Mouse (Mus musculus): ENCODE data around the gene Syt12. TPM values are rescaled to one million over a fixed set of nuclear protein-coding genes. Genes with fewer than 3 reads are reported as not detected.

Gene Syt12
- total and polyA plus RNA-seq, 3 experiments = not detected

DNA sequence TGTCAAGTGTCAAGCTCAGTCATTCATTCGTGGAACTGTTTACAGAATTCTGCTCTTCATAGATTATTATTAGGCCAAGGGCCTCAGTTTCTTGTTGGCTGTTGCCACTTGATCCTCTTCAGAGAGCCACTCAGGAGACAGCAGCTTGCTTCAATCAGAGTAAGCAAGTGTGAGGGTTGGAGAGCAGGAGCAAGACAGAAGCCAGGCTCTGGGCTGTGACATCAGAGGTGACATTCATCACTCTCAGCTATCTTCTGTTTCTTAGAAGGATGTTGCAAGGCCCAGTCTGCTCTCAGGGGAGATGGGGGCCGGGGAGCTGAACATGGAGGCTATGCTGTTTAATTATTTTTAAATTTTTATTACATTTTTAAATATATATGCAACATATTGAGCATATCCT, 25.5 kb upstream of the Syt12 start:
- Histone ChIP-seq H3K9ac (ENCODE audit: control insufficient read depth, low read depth, low read length, poor library complexity, severe bottlenecking) (no peak overlapping the region), H3K4me1 (ENCODE audit: control insufficient read depth in 1 of 2, insufficient read depth in 2 of 2, low read length in 2 of 2) (no peaks in the 10 kb centered on the region; a peak in 1 of 4 replicates), H3K27ac (ENCODE audit: control insufficient read depth, low read depth, low read length) (no peak overlapping the region), H3K9me3 (replicated peaks; ENCODE audit: insufficient read depth, low read length) (no peaks in the 10 kb centered on the region), H3K4me3 (ENCODE audit: control insufficient read depth in 1 of 2, insufficient read depth in 1 of 2, low read depth in 2 of 2, low read length in 2 of 2) (no peak overlapping the region), H3K27me3 (ENCODE audit: control insufficient read depth in 1 of 2, insufficient read depth in 2 of 2, low read length in 2 of 2) (no peaks in the 10 kb centered on the region), H3K36me3 (ENCODE audit: control insufficient read depth in 1 of 2, insufficient read depth in 2 of 2, low read length in 2 of 2) (0 out of 4 replicates have a peak, but pooled peaks cover 0 to 1% of the 10 kb centered on the region in 2 experiments), H3K79me2 (ENCODE audit: control insufficient read depth, insufficient read depth, low read length, poor library complexity) (no peaks in the 10 kb centered on the region)
- no peak for DNase-seq (ENCODE audit: low read depth, low spot score)
- TF ChIP-seq RAD21 (IDR thresholded peaks at IDR 0.05; ENCODE audit: low read depth, low read length) (no peak), TAL1 (IDR thresholded peaks at IDR 0.05; ENCODE audit: low read length) (no peak)

DNA sequence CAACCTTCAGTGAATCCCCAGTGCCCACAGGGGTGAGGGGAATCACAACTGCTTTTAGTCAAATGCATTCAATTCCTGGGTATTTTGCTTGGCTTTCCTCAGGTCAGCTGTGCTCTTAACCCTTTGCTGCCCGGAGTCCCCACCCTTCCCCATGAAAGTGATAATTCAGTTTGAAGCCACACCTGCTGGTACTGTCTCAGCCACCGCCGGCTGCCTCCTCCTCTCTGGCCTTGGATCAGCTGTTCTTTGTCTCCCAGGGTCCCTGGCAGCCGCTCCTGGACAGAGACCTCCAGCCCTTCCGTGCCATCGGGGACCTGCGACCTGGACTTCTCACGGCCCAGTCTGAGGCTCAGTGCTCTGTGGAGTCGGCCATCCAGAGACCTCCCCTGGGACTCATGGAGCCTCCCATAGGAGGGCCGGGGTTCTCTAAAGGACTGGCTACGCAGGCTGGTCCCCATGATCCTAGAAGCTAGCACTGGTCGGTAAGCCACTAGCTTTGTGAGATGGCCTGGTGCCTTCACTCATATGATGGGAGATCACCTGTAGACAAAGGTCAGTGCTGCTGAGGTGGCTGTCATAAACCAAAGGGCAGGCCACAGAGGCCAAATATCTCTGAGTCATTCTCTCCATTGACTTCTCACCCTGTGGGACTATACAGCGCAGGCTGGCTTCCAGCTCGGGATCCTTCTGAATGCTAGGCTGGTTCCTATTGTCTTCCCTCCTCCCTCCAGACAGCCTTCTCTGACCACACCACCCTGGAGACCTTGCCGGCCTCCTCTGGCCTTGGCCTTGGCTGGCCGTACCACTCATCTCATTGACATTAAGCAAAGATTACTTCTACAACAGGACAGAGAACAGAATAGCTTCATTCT, 21.1 kb upstream of the Syt12 start, which contains the start of gene 2010003K11Rik:
2010003K11Rik (minus strand) TSS at position 522 of the 872 bp plus-strand sequence.
- no peak within 1 kb of the TSS for H3K4me3 ChIP-seq (ENCODE audit: control insufficient read depth in 1 of 2, insufficient read depth in 1 of 2, low read depth in 2 of 2, low read length in 2 of 2)
- DNase-seq (ENCODE audit: low read depth, low spot score) = no peak
- H3K36me3 ChIP-seq (ENCODE audit: control insufficient read depth in 1 of 2, insufficient read depth in 2 of 2, low read length in 2 of 2) = no peaks in the 10 kb centered on the region
- H3K27ac ChIP-seq (ENCODE audit: control insufficient read depth, low read depth, low read length) = no peak within 1 kb of the TSS
- no peaks in the 10 kb centered on the region for H3K27me3 ChIP-seq (ENCODE audit: control insufficient read depth in 1 of 2, insufficient read depth in 2 of 2, low read length in 2 of 2)
- TF ChIP-seq BHLHE40 (IDR thresholded peaks at IDR 0.05; ENCODE audit: borderline replicate concordance, low read depth, low read length) = no peak
- H3K4me1 ChIP-seq (ENCODE audit: control insufficient read depth in 1 of 2, insufficient read depth in 2 of 2, low read length in 2 of 2) = no peaks in the 10 kb centered on the region
- no peaks in the 10 kb centered on the region for H3K79me2 ChIP-seq (ENCODE audit: control insufficient read depth, insufficient read depth, low read length, poor library complexity)
- no peak within 1 kb of the TSS for H3K9ac ChIP-seq (ENCODE audit: control insufficient read depth, low read depth, low read length, poor library complexity, severe bottlenecking)
- no peaks in the 10 kb centered on the region for H3K9me3 ChIP-seq (replicated peaks; ENCODE audit: insufficient read depth, low read length)

DNA sequence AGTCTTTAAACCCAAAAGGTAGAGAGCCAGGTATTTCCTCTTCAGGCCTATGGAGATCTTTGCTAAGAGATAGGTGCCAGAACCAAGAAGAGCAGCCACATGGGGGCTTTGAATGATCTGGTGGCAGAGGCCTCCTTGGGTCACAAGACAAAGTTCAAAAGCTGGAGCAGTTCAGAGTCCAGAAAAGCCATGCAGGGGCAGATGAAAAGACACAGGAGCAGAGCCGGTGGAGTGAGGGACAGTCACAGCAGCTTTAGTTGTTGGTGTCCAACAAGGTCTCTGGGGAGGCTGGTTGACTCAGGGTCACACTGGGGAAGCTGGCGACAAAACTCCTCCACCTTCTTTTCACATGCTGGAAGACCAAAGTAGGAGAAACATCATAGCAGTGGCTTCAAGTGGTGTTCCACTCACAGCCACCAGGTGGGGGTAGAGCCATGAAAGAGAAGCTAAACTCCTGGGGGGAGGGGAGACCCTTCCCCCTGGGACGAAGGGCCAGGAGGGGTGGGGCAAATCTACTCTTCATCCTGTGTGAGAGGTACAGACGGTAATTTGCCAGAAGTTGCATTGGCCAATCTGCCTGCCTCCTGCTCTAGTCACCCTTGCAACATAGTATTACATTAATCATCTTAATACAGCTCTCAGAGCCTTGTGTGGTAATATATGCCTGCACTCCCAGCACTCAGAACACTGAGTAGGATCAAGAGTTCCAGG, 20.2 kb upstream of the Syt12 start:
- H3K9me3 ChIP-seq (replicated peaks; ENCODE audit: insufficient read depth, low read length) = no peaks in the 10 kb centered on the region
- H3K4me3 ChIP-seq (ENCODE audit: control insufficient read depth in 1 of 2, insufficient read depth in 1 of 2, low read depth in 2 of 2, low read length in 2 of 2) = no peak overlapping the region
- no peak overlapping the region for H3K9ac ChIP-seq (ENCODE audit: control insufficient read depth, low read depth, low read length, poor library complexity, severe bottlenecking)
- H3K27ac ChIP-seq (ENCODE audit: control insufficient read depth, low read depth, low read length) = no peak overlapping the region
- no peaks in the 10 kb centered on the region for H3K27me3 ChIP-seq (ENCODE audit: control insufficient read depth in 1 of 2, insufficient read depth in 2 of 2, low read length in 2 of 2)
- H3K79me2 ChIP-seq (ENCODE audit: control insufficient read depth, insufficient read depth, low read length, poor library complexity) = no peaks in the 10 kb centered on the region
- H3K36me3 ChIP-seq (ENCODE audit: control insufficient read depth in 1 of 2, insufficient read depth in 2 of 2, low read length in 2 of 2) = no peaks in the 10 kb centered on the region
- peak; percentile 72 for DNase-seq (ENCODE audit: low read depth, low spot score)
- H3K4me1 ChIP-seq (ENCODE audit: control insufficient read depth in 1 of 2, insufficient read depth in 2 of 2, low read length in 2 of 2) = no peaks in the 10 kb centered on the region
- TF ChIP-seq NRF1 (IDR thresholded peaks at IDR 0.05; ENCODE audit: insufficient read depth, low read depth, low read length, poor library complexity, severe bottlenecking) (no peak), MXI1 (IDR thresholded peaks at IDR 0.05; ENCODE audit: low read depth, low read length) (no peak), ZKSCAN1 (IDR thresholded peaks at IDR 0.05; ENCODE audit: low read depth, low read length) (no peak), CHD2 (IDR thresholded peaks at IDR 0.05; ENCODE audit: low read length) (peak; percentile 69; the same call in 1 of the 2 replicates), CTCF (IDR thresholded peaks at IDR 0.05 in 2 of 3, conservative IDR thresholded peaks at IDR 0.05 in 1 of 3; ENCODE audit: control insufficient read depth in 1 of 3, insufficient read depth in 1 of 3, low read depth in 2 of 3, low read length in 3 of 3, poor library complexity in 1 of 3, severe bottlenecking in 1 of 3) (peak; percentile 83 to 97 (median 91)), SMC3 (IDR thresholded peaks at IDR 0.05; ENCODE audit: low read depth, low read length) (peak; percentile 97), SIN3A (IDR thresholded peaks at IDR 0.05; ENCODE audit: low read length) (peak; percentile 65; the same call in 1 of the 2 replicates), POLR2AphosphoS5 (IDR thresholded peaks at IDR 0.05; ENCODE audit: borderline replicate concordance, low read depth, low read length) (no peak), GABPA (IDR thresholded peaks at IDR 0.05; ENCODE audit: low read depth, low read length) (no peak), MEF2A (IDR thresholded peaks at IDR 0.05; ENCODE audit: extremely low read depth, insufficient replicate concordance, low read depth, low read length, poor library complexity, severe bottlenecking) (no peak), ELF1 (IDR thresholded peaks at IDR 0.05; ENCODE audit: low read depth, low read length) (no peak), TBP (IDR thresholded peaks at IDR 0.05; ENCODE audit: low read depth, low read length) (no peak), MYC (IDR thresholded peaks at IDR 0.05; ENCODE audit: low read depth, low read length) (no peak), TCF12 (IDR thresholded peaks at IDR 0.05; ENCODE audit: low read depth, low read length) (no peak), ZNF384 (IDR thresholded peaks at IDR 0.05; ENCODE audit: low read depth, low read length) (0 out of 2 replicates have a peak, but pooled peaks have one; percentile 31), RCOR1 (IDR thresholded peaks at IDR 0.05; ENCODE audit: low read depth, low read length) (no peak), MAZ (IDR thresholded peaks at IDR 0.05; ENCODE audit: low read depth, low read length) (peak; percentile 70; the same call in 1 of the 2 replicates), USF1 (IDR thresholded peaks at IDR 0.05; ENCODE audit: low read depth, low read length) (no peak), E2F4 (IDR thresholded peaks at IDR 0.05; ENCODE audit: borderline replicate concordance, low read depth, low read length) (no peak)
